Mouse (Mus musculus) limb, embryonic 13.5 days (tissue): ENCODE data around the gene Syt7. TPM values are rescaled to one million over a fixed set of nuclear protein-coding genes. Genes with fewer than 3 reads are reported as not detected.

Source experiments
- ATAC-seq: fragments of 200-750 bp; cut with Nextera tagmentation; 2 replicates; pipeline ENCODE4 v1.8.0; 2017; ENCODE audit warnings: low read depth, moderate number of reproducible peaks, moderate TSS enrichment; ENCODE audit not compliant: low FRiP score
- H3K27ac ChIP-seq: fragments of 300-500 bp; sonication (generic); 2 replicates; pipeline ENCODE4 v1.5.1; 2015; ENCODE audit warnings: inconsistent platforms, mild to moderate bottlenecking, moderate library complexity
- H3K27me3 ChIP-seq: fragments of 300-500 bp; sonication (generic); 2 replicates; pipeline ENCODE4 v1.6.1; 2015; ENCODE audit warnings: mild to moderate bottlenecking, inconsistent platforms
- H3K36me3 ChIP-seq: fragments of 300-500 bp; sonication (generic); 2 replicates; pipeline ENCODE4 v1.6.1; 2015; ENCODE audit warnings: inconsistent platforms, mild to moderate bottlenecking, moderate library complexity
- H3K4me1 ChIP-seq: fragments of 300-500 bp; sonication (generic); 2 replicates; pipeline ENCODE4 v1.6.1; 2015; ENCODE audit warnings: inconsistent platforms
- H3K4me2 ChIP-seq: fragments of 300-500 bp; sonication (generic); replicated peaks from 2 replicates; pipeline ENCODE4 v1.6.1; 2015; ENCODE audit warnings: inconsistent platforms, mild to moderate bottlenecking, moderate library complexity
- H3K4me3 ChIP-seq: fragments of 300-500 bp; sonication (generic); 2 replicates; pipeline ENCODE4 v1.5.1; 2015; ENCODE audit warnings: moderate library complexity, mild to moderate bottlenecking, inconsistent platforms
- H3K9ac ChIP-seq: fragments of 300-500 bp; sonication (generic); 2 replicates; pipeline ENCODE4 v1.6.1; 2015; ENCODE audit warnings: mild to moderate bottlenecking, inconsistent platforms
- H3K9me3 ChIP-seq: fragments of 300-500 bp; sonication (generic); 2 replicates; pipeline ENCODE4 v1.6.1; 2016; ENCODE audit warnings: inconsistent platforms
- WGBS: fragments of 180-500 bp; shearing (Covaris S2); methylation state at CpG from one replicate; pipeline ENCODE4 v1.1.7; 2015; 5-methylcytosine and 5-hydroxymethylcytosine counted together
- polyA plus RNA-seq: library from polyadenylated mRNA; unstranded; fragments of >200 nt; fragmentation: Nextera tagmentation; extraction: Ambion mirVana; gene quantifications from 2 replicates; pipeline ENCODE4 v1.2.1, GENCODE M21; 2015

The Syt7 gene
- polyA plus RNA-seq, 1 experiment from 2014 or later, result 1.1 TPM

GRCm38 (mm10) chr19:10359105-10359946 lies 29.6 kb upstream of the Syt7 start:
- ATAC-seq, result no peak
- Histone ChIP-seq H3K27me3 (peaks cover 24% of the 10 kb centered on the region), H3K4me3 (no peak overlapping the region), H3K9ac (no peak overlapping the region), H3K27ac (no peak overlapping the region), H3K4me2 (no peak overlapping the region), H3K9me3 (no peaks in the 10 kb centered on the region), H3K36me3 (no peaks in the 10 kb centered on the region), H3K4me1 (0 out of 2 replicates have a peak, but pooled peaks cover 12% of the 10 kb centered on the region)
- 87% methylated on average over 8 of the region's 8 CpGs for WGBS

DNA sequence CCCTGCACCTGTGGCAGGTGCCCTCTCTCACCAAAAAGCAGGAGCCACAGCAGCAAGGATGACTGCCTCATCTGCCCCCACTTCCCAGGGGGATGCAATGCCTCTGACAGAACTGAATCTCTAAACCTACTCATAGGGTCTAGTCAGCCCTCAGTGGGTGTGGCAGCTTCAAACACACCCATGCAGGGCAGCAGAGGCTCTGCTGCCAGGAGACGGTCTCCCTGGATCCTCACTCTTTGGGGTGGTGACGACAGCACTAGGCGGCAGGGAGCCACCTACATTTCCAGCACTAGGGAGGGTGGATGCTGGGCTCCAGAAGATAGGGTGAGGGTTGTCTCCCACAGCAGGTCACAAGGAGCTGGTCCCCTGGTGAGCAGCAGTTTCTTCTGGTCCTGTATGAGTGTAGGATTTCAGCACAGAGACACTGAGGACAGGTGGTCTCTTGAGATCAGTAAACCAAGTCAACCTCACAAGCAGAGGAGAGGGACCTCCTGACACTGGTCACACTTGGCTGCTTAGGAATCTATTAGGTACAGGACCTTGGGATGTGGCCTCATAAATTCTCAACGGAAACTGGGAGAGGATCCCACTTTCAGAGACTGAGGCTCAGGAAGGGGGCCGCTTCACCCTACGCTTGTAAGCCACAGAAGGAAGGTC lies 26.3 kb upstream of the Syt7 start:
- H3K4me3 ChIP-seq, result no peak overlapping the region
- H3K9ac ChIP-seq, result no peak overlapping the region
- H3K4me1 ChIP-seq, result 0 out of 2 replicates have a peak, but pooled peaks cover 12% of the 10 kb centered on the region
- WGBS, result 75% methylated on average over 6 of the region's 6 CpGs
- H3K36me3 ChIP-seq, result no peaks in the 10 kb centered on the region
- H3K27me3 ChIP-seq, result peaks cover 15% of the 10 kb centered on the region; the same call in 1 of the 2 replicates
- no peak for ATAC-seq
- H3K9me3 ChIP-seq, result no peaks in the 10 kb centered on the region
- H3K27ac ChIP-seq, result no peak overlapping the region
- no peak overlapping the region for H3K4me2 ChIP-seq

DNA sequence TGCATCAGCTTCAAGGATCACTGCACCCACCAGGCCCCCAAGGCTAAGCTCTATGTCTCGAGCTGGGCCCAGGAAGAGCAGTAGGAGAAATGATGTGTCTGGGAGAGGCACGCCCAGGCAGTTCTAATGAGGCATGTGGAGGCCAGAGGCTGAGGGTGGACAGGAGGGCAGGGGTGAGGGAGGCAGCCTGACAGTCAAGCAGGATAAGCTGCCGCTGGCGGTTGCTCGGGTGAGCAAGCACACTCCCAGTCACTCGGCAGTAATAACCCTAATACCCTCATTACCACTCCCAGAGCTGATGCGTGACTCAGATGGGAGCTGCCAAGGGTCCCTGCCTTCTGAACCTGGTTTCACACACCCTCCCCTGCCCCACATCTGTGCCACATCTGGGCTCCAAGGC lies 25.0 kb upstream of the Syt7 start:
- ATAC-seq, result 0 out of 2 replicates have a peak, but pooled peaks have one; percentile 11
- 0 out of 2 replicates have a peak, but pooled peaks cover 16% of the 10 kb centered on the region for H3K27me3 ChIP-seq
- no peak overlapping the region for H3K9ac ChIP-seq
- no peak overlapping the region for H3K27ac ChIP-seq
- H3K4me1 ChIP-seq, result 0 out of 2 replicates have a peak, but pooled peaks cover 12% of the 10 kb centered on the region
- no peaks in the 10 kb centered on the region for H3K9me3 ChIP-seq
- 6% methylated on average over 7 of the region's 7 CpGs for WGBS
- no peak overlapping the region for H3K4me2 ChIP-seq
- H3K4me3 ChIP-seq, result no peak overlapping the region
- no peaks in the 10 kb centered on the region for H3K36me3 ChIP-seq

DNA sequence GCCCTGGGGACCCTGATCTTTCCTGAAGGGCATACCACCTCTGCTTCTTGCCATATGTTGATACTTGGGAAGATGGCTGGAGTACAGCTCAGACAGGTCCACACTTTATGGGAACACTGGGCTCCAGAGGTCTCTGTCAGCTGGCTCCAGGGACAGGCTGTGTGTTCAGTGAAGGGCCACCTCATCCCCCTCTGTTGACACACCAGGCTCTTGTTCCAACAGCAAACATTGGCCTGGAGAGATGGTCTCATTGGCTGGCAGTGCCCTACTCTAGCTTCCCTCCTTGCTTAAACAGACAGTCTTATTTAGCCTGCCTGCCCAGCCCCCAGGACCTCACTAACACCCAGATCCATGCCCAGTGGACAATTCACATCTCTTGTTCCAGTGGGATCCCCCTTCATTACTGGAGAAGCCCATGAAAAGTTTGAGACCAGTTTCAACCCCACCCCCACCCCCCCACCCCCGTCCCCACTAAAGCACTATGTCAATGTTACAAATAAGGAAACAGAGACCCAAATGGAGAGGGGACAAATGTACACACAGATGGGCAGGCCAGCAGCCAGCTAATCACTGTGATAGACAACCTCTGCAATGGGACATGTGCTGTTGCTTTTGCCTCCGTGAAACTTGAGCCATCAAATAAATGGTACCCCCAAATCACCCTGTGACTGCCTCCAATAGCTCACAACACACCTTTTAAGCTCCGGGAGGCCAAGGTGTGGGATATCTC lies 22.6 kb upstream of the Syt7 start:
- Histone ChIP-seq H3K9ac (no peak overlapping the region), H3K4me1 (0 out of 2 replicates have a peak, but pooled peaks cover 5% of the 10 kb centered on the region), H3K4me3 (no peak overlapping the region), H3K9me3 (no peaks in the 10 kb centered on the region), H3K4me2 (no peak overlapping the region), H3K27ac (no peak overlapping the region), H3K36me3 (no peaks in the 10 kb centered on the region), H3K27me3 (0 out of 2 replicates have a peak, but pooled peaks cover 16% of the 10 kb centered on the region)
- ATAC-seq, result no peak
- 57% methylated on average over 3 of the region's 3 CpGs for WGBS

DNA sequence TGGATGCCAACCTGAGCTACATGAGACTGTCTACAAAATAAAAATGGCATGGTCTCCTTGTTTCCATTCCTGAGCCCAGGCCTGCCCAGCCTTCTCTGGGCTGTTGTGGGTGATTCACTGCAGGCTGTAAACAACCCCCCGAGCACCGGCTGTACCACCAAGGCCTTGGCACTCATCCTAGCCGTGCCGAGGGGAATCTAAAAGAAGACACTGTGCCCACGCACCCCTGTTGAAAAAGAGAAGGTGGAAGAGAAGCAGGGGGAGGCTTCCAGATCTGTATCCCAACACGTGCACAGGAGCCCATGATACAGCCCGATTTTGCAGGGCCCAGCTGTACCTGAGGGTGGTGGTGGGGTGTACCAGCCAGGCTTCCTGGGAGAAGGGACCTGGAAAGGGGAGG lies 21.1 kb upstream of the Syt7 start:
- 86% methylated on average over 7 of the region's 7 CpGs for WGBS
- Histone ChIP-seq H3K9ac (no peak overlapping the region), H3K4me1 (0 out of 2 replicates have a peak, but pooled peaks cover 5% of the 10 kb centered on the region), H3K36me3 (no peaks in the 10 kb centered on the region), H3K4me2 (no peak overlapping the region), H3K27me3 (0 out of 2 replicates have a peak, but pooled peaks cover 10% of the 10 kb centered on the region), H3K4me3 (no peak overlapping the region), H3K27ac (no peak overlapping the region), H3K9me3 (no peaks in the 10 kb centered on the region)
- ATAC-seq, result no peak

- no peak for ATAC-seq
- Histone ChIP-seq H3K4me1 (no peaks in the 10 kb centered on the region), H3K9me3 (no peaks in the 10 kb centered on the region), H3K9ac (no peak overlapping the region), H3K27me3 (0 out of 2 replicates have a peak, but pooled peaks cover 6% of the 10 kb centered on the region), H3K27ac (no peak overlapping the region), H3K4me2 (no peak overlapping the region), H3K36me3 (no peaks in the 10 kb centered on the region), H3K4me3 (no peak overlapping the region)
- WGBS, result 84% methylated on average over 4 of the region's 4 CpGs
Measured at GRCm38 (mm10) chr19:10369936-10370335, 19.0 kb upstream of the Syt7 start.

- H3K27me3 ChIP-seq, result peaks cover 21% of the 10 kb centered on the region; the same call in 1 of the 2 replicates
- H3K4me3 ChIP-seq, result no peak overlapping the region
- no peak overlapping the region for H3K4me2 ChIP-seq
- ATAC-seq, result no peak
- no peaks in the 10 kb centered on the region for H3K9me3 ChIP-seq
- H3K27ac ChIP-seq, result no peak overlapping the region
- WGBS, result 56% methylated on average over 1 of the region's 1 CpGs
- H3K36me3 ChIP-seq, result no peaks in the 10 kb centered on the region
- H3K4me1 ChIP-seq, result no peaks in the 10 kb centered on the region
- no peak overlapping the region for H3K9ac ChIP-seq
Measured at GRCm38 (mm10) chr19:10373191-10373590, 15.7 kb upstream of the Syt7 start.

DNA sequence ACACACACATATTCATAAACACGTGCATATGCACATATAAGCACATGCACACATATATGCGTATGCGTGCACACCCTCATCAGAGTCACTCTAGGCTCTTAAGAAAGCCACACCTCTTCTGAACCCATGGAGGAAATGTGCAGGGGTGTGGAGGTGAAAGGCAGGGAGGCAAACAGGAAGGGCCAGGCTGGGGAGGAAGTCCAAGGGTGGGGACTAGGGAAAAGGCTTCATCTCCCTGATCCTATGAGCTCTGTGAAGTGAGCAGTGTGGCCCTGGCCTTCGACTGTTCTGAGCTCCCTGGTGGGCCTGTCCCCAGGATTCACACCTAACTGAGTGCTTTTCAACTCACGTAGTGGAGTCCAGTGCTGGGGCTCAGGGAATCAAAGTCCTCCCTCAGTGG lies 13.6 kb upstream of the Syt7 start:
- Histone ChIP-seq H3K4me3 (no peak overlapping the region), H3K9ac (no peak overlapping the region), H3K36me3 (no peaks in the 10 kb centered on the region), H3K27me3 (peaks cover 27% of the 10 kb centered on the region; the same call in 1 of the 2 replicates), H3K4me2 (no peak overlapping the region), H3K9me3 (0 out of 2 replicates have a peak, but pooled peaks cover 4% of the 10 kb centered on the region), H3K27ac (no peak overlapping the region), H3K4me1 (no peaks in the 10 kb centered on the region)
- ATAC-seq, result no peak
- 59% methylated on average over 5 of the region's 5 CpGs for WGBS

DNA sequence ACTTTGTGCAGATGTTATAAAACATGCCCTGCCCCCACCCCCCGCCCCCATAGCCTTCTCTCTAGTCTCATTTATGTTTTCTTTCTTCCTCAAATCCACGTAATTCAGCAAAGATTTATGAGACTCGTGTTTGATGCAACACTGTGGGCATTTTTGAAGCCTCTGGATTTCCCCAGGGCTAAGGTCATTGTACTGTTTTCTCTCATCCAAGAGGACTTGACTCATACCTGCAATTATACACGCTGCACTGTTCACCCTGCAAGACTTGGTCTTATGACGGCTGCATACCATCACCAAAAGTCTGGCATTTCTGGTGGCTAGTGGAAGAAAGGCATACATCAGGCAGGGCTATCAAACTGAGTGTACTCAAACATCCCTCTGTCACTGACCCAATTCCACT lies 8.9 kb upstream of the Syt7 start:
- H3K9me3 ChIP-seq, result 0 out of 2 replicates have a peak, but pooled peaks cover 4% of the 10 kb centered on the region
- no peak overlapping the region for H3K9ac ChIP-seq
- H3K27ac ChIP-seq, result no peak overlapping the region
- WGBS, result 66% methylated on average over 5 of the region's 5 CpGs
- H3K4me1 ChIP-seq, result no peaks in the 10 kb centered on the region
- no peak overlapping the region for H3K4me2 ChIP-seq
- peaks cover 56% of the 10 kb centered on the region for H3K27me3 ChIP-seq
- ATAC-seq, result no peak
- H3K4me3 ChIP-seq, result no peak overlapping the region
- no peaks in the 10 kb centered on the region for H3K36me3 ChIP-seq

- Histone ChIP-seq H3K27me3 (peaks cover 74% of the 10 kb centered on the region), H3K4me3 (no peak overlapping the region), H3K4me1 (peaks cover 14% of the 10 kb centered on the region), H3K27ac (no peak overlapping the region), H3K4me2 (no peak overlapping the region), H3K9ac (no peak overlapping the region), H3K9me3 (no peaks in the 10 kb centered on the region), H3K36me3 (no peaks in the 10 kb centered on the region)
- WGBS, result 75% methylated on average over 5 of the region's 5 CpGs
- no peak for ATAC-seq
Measured at GRCm38 (mm10) chr19:10387660-10388059, 1.2 kb upstream of the Syt7 start.

- Histone ChIP-seq H3K4me2 (peak overlapping the region; percentile 89), H3K36me3 (no peaks in the 10 kb centered on the region), H3K27ac (no peak overlapping the region), H3K4me1 (peaks cover 14% of the 10 kb centered on the region), H3K9me3 (no peaks in the 10 kb centered on the region), H3K4me3 (peak overlapping the region; percentile 62), H3K9ac (peak overlapping the region; percentile 72), H3K27me3 (peaks cover 62% of the 10 kb centered on the region)
- WGBS, result 1% methylated on average over 49 of the region's 54 CpGs
- ATAC-seq, result peak; percentile 53; the same call in 1 of the 2 replicates
Measured at GRCm38 (mm10) chr19:10389391-10390098, 655 bp downstream of the Syt7 start.
